17 mouse cellular contexts compared by ENCODE assay signal in the genomic region with DNA sequence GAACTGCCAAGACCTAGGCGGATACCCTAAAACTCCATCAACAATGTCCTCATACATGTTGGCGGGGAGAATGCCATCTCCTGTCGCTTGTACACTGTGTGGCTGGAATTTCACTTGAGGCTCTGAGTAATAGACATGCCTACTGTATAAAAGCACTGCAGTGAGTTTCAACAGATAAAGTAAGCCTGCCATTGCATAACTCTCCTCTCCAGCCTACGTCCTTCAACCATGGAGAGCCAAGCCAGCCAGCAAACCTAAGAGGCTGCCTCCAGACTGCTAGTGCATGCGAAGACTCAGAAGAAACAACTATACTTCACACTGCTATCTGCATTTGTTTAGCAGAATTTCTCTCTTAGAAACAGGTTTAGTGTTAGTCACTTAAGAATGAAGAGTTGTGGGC.
DNase-seq lines count a peak whose midpoint lies in the region; TF ChIP-seq lines count a peak whose summit lies in the region.
"Had no signal": no experiment of that assay in that cellular context is flagged by ENCODE, and none has a peak within 500 bp of the region (broad histone marks: within the 10 kb centered on the region; RNA-seq: fewer than 3 reads in every experiment).

No protein-coding gene starts in this region.

- peak overlapping the region; percentile 86; the same call in 1 of the 2 replicates for H3K27ac ChIP-seq in gastrocnemius, adult 2 months
- H3K27ac ChIP-seq: embryonic facial prominence, embryonic 12.5 days; heart, embryonic 13.5 days; liver, embryonic 15.5 days had no signal

- intact Hi-C loops in gastrocnemius, adult 2 months (cut with DNase I) = loop anchor here (5.0 kb wide), 1 partner anchor 185 kb away; a partner anchor contains a TSS

- DNase-seq in gastrocnemius, adult 2 months = no peak
- DNase-seq in gastrocnemius, adult 18-20 months (ENCODE audit: low spot score) = no peak
- DNase-seq in adipocyte (ENCODE audit: low spot score) = peak; percentile 31
- peak; percentile 45 for DNase-seq in gonadal fat pad, adult 2 months (ENCODE audit: low read depth)
- peak; percentile 75 for DNase-seq in lung, postnatal 36 days
- no peak for DNase-seq in kidney, adult 18-20 months
- no peak for DNase-seq in layer of hippocampus, adult 9-11 months
- DNase-seq: cerebellum, adult 2 months; forebrain, postnatal 0 days; gastrocnemius, postnatal 36 days; kidney, adult 9 months; midbrain, embryonic 14.5 days; thymus, adult 18-20 months had no signal

- no peak for TF ChIP-seq CTCF in gastrocnemius, adult 2 months (IDR thresholded peaks at IDR 0.05)

- H3K4me3 ChIP-seq in gastrocnemius, adult 2 months = no peak overlapping the region
- H3K4me3 ChIP-seq: embryonic facial prominence, embryonic 12.5 days; heart, embryonic 13.5 days; liver, embryonic 15.5 days; myocyte had no signal

Comparison
In these comparisons a context has a peak if more than half of its experiments do, and no peak if none do; other contexts are left out.
1. DNase-seq: peak in adipocyte (single experiment), gonadal fat pad, adult 2 months (single experiment) and lung, postnatal 36 days (single experiment); none in gastrocnemius, adult 2 months (single experiment), gastrocnemius, adult 18-20 months (single experiment), kidney, adult 18-20 months (single experiment) and layer of hippocampus, adult 9-11 months (single experiment).